Mouse (Mus musculus): ENCODE measurements around the gene Dedd.
"Not testable (repeated sequence)": the region's sequence is repeated elsewhere in the genome, so short reads cannot be mapped to it uniquely, and the experiment has no call there.

Dedd gene

DNA sequence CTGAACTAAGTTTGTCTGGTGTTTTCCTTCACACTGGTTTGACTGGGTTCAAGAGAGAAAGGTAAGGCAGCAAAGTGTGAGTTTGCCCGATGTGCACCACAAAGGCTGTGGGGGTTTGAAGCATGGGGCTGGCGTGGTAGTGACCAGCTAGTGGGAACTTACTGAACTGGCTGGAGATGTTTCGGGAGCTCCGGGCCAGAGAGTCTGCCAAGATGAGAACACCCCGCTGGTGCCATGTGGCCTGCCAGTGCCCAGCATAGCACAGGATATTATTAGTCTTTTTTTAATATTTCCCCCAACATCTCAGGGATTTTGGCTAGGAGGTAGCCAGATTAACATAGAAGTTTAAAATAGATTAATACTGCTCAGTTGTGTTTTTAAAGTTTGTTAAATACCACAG is 8.8 kb upstream of the Dedd start:
- DNase-seq: no peak

DNA sequence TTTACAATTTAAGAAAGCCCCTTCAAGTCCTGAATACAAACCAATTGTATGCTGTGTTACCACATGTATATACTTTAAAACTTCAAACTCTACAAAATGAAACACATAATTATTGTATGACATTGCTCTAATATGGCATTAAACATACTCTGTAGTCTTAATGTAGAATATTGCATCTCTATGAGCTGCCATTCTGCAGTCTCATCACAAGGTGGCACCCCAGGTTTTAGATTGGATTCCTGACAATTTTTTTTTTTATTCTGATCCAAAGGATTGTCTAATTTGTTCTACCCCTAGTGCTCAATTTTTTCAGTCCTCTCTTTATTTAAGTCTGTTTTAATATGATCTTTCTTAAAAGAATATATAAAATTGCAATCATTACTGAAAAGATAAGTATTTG is 7.5 kb upstream of the Dedd start:
- DNase-seq: no peak

DNA sequence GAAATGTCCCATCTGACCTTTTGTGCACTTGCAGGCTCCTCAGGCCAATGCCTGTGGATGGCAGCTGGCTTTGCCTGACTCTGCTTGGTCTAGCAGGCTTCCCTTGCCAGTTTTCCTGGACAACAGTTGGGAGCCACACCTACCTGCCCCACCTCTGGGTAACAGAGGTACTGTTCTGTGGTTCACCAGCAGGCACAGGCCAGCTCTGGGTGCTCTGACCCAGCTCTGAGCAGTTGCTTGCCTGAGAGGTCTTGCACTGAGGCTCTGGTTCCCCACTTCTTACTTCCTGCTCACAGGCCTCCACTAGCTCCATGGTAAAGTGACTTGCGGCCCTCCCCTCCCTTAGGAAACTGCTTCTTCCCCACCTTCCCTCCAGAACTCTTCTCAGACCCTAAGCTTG is 6.9 kb upstream of the Dedd start:
- peak; percentile 46 for DNase-seq

DNA sequence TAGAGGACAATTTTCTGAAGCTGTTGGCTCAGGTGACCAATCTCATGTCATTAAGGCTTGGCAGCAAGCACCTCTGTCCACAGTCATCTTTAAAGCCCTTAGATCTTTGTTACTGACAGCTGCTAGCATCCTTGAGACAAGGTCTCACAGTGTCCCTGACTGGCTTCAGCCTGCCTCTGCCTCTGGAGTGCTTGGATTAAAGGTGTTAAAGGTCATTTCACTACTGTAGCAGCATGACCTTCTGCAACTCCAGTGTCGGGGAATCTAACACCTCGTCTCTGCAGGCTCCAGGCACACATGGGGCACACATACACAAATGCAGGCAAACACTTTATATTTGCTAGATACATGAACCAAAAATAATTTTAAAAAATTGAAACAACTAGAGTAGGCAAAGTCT is 3.4 kb upstream of the Dedd start:
- DNase-seq: no peak

DNA sequence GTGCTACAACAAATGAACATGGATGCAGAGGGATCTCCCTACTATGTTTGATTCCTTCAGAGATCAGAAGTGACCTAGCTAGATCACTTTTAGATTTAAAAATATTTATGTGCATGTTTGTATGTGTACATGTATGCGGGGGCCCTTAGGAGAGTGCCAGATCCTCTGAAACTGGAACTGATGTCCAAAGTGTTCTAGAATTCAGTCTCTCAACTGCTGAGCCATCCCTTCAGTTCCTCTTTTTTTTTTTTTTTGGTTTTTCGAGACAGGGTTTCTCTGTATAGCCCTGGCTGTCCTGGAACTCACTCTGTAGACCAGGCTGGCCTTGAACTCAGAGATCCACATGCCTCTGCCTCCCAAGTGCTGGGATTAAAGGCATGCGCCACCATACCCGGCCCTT is 2.4 kb upstream of the Dedd start:
- not testable (repeated sequence) for DNase-seq

DNA sequence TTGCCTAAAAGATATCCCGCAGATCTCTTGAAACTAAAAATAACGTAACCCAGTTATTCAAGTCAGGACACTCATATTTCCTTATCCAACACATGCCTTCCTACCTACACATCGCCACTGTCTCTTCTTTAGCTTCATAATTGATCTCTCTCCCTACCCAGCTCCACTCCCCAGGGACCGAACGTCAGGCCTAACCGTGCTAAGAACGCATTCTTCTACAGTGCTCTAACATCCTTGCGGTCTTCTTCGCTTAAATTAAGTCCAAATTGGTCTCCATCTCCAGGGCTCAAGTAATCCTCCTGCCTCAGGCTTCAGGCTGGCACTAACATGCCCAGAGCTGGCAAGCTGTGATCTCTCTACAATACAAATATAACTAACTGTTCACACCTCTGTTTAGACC is 701 bp upstream of the Dedd start:
- no peak for DNase-seq

DNA sequence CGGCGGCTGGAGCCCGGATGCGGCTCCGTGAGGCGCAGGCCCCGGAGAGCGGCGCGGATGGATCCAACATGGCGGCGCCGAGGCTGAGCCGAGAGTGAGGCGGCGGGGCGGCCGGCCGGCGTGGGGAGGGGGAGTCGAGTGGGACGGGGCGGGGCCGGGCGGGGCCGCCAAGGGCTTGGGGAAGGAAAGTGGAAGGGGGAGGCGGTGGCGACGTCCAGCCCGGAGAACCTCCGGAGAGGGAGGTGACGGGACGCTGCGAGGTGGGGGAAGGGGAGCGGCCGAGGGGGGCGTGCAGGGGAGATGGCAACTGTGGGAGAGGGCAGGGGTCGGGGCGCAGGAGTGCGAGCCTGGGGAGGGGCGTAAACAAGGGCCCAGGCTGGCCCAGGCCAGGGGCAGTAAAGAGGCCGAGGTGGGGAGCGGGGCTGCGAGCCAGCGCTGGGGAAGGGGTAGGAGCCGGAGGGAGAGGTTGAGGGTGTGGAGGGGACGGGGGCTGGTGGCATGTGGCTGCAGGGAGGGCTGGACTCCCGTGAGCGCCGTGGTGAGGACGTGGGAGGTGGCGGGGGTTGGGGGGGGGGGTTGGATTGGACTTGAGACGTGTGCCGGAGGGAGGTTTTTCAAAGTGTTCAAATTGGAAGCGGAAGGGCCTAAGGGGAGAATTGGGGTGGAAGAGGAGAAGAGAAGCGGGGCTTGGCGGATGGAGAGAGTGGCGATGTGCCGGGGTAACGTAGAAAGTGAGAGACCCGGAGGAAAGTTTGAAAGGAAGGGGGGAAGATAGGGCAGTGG is 679 bp downstream of the Dedd start:
- peak; percentile 43 for DNase-seq

DNA sequence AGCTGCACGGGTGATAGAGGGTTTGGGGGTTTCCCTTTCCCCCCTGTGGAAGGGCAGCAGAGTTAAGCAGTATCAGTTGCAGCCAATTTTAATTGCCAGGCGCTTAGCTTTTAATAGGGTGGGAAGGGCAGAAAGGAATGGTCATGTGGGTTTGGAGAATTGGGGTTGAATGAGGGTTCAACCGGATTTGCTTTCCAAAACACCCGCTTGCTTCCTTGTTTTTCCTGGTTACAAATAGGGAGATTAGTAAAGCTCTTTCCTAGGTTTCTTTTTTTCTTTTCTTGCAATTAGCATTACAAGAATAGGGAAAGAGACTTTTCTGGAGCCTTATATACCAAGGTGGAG is 1.2 kb downstream of the Dedd start:
- DNase-seq: no peak

DNA sequence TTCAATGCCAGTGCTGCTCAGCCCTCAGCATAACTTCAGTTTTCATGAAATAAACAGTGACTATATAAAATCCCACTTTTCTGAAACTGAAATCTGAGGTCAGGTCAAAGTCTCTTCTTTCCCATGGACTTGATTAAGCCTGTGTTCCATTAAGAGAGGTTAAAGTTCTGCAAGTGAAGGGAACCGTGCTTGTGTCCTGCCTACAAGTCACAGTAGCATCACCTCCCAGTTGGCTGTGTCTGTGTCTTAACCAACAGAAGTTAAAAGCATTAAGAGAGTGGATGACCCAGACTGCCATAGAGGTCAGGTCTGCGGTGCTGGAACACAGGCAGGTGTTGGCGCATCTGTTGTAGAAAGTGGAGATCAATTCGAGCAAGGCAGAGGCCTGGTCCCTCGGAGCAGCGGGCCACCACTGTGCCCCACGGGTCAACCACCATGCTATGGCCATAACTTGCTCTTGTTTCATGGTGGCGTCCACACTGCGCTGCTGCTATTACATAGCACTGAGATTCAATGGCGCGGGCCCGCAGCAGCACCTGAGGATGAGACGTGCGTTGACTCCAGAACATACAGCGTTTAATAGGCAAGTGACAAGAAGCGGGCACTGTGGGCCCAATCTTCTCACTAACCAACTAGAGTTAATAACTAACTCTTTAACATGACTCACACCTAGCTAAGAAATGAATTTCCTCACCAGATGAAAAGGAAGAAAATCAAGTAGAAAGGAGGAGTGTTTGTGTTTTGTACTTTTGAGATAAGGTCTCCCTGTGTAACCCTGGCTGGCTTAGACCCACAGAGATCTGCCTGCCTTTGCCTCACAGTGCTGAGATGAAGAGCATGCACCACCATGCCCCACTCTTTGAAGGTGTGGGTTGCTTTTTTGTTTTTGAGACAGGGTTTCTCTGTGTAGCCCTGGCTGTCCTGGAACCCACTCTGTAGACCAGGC is 13.6 kb downstream of the Dedd start:
- peak; percentile 40 for DNase-seq

DNA sequence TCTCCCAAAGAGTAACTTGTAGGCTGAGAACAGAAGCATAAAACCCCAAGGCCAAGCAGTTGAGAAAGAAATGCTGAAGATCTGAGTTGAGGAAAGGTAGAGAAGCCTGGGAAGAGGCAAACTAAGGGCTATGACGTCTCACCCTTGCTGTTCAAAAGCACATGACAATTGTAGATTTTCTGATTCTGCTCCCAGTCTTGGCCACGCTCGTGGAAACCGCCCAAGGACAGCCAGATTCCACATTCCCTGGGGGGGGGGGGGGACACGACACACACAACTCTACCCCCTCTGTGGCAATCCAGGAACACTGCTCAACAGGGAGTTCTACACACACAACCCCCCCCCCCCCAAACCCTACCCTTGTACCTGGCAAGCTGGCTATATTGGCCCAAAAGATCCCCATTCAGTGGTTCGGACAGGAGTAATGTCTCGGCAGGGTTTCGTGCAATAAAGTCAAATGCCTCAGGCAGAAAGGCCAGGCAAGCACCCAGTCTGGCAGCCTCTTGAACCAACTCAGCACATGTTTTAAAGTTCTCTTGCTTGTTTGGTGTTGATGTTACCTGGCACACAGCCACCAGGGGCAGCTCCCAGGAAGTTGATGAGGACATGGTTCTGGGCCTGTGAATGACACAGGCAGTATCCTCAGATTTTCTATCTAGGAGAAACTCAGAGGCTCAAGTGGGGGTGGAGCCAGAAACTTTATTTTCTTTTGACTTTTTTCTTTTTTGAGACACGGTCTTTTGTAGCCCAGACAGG is 15.2 kb downstream of the Dedd start:
- peak; percentile 76 for DNase-seq

DNA sequence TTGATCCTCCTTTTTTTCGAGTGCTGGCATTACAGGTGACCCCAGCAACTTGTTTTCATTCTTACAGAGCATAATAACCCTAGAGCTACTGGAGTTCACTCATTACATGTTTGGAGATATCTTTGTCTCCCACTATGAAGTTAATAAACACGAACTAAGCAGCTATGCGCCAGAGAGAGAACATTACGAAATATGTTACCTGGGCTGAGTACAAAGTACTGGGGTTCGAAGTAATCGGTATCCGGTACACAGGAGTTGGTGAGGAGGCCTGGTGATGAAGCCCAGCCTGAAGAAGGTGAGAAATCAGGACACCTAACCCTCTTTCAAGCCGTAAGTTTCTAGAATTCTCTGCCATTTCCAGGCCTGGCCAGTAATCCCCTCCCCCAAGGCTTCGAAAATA is 15.8 kb downstream of the Dedd start:
- DNase-seq: peak; percentile 29

DNA sequence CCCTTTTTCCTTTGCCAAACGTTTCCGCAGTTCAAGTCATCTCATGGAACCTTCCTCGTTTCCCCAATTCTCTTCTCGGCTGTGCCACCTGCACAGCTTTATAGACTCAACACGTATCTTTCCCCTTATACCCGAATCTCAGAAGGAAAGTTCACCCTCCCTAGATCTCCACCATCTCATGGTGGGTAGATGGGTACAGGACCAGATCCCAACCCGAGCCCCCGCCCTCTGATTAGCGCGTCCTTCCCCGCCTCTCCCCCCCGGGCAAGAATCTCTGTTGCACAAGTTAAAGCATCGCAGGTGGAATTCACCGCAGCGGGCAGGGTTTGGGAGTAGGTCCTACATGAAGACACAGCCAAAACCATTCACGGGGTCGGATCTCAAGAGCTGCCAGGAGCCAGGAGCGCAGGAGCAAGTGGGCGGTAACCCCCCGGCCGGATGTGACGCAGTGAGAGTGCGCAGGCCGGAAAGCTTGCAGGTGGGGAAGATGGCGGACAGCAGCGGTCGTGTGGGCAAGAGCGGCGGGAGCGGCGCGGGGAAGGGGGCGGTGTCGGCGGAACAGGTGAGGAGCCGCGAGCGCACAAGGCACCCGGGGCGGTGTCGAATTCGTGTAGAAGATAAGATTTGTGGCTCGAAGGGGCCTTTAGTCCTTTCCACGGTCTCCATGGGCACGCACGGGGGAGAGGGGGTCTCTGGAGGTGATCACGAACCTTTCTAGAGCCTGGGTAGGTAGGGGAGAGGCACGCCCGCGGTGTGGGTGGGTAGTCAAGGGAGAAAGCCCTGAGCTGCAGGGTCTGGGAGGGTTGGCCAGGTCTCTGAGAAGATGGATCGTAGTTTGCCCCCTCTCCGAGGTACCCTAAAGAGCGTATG is 16.5 kb downstream of the Dedd start, which contains the start of the genes Nit1 and Pfdn2:
TSS of gene Nit1 (minus strand) at position 422 of the 870 bp plus-strand sequence.
TSS of gene Pfdn2 (plus strand) at position 446 of the 870 bp plus-strand sequence.
- peak; percentile 91 for DNase-seq

DNA sequence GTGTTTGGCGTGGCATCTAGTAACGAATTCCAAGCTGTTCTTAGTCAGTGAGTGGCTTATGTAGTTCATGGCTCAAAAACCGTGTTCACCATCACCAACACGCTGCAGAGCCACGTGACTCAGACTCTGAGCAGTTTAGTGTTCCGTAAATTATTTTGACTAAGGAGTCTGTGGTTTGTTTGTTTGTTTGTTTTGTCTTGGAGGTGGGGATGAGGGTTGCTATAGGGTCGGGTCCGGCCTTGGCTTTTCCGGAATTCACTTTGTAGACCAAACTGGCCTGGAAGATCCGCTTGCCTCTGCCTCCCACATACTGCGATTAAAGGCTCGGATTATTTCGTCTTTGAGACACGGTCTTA is 17.1 kb downstream of the Dedd start:
- peak; percentile 29 for DNase-seq

DNA sequence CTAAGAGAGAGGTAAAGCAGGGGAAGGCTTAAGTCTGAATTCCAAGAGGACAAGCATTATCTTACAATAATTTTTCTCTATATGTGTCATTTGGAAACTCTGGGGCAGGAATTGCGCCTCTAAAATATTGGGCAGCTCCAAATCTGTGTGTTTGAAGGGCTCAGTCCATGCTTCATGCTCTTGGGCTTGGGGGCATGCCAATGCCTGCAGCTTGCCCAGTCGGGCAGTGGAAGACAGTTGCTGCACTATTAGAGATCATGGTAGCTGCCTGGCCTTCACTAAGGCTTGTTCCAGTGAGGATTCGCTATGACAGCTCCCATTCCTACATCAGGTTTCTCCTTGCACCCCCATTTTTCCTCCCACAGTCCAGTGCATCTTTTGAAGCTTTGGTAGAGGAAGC is 19.7 kb downstream of the Dedd start:
- no peak for DNase-seq

DNA sequence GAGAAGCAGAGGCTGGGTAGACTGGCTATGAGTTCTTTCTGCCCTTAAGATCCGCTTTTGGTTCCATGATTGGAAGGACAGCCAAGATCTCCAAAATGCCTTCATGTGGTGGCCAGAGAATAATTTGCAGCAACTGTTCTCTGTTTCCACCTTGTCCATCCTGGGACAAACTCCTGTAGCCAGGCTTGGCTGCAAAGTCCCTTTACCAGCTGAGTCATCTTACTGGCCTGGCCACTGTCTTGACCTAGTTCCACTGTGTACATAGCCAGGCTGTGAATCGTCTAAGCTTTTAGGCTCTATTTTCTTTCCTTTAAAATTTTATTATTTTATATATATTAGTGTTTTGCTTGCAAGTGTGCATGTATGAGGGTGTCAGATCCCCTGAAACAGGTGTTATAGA is 20.3 kb downstream of the Dedd start:
- DNase-seq: no peak

DNA sequence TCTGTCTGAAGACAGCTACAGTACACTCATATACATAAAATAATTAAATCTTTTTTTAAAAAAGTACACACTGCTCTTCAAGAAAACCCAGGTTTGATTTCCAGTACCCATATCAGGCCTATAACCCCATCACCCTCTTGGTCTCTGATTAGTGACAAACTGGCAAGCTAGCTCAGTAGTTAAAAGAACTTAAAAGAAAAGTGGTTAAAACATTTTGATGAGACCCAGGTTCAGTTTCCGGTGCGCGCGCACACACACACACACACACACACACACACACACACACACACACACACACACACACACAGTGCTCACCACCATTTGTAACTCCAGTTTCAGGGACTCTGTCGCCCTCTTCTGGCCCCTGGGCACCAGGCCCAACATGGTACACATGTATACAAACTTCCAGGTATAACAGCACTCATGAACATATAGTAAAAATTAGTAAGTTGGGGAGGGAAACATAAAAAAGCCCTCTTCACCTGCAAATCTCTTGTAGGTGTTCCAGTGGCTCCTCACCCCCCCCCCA is 26.9 kb downstream of the Dedd start:
- no peak for DNase-seq

DNA sequence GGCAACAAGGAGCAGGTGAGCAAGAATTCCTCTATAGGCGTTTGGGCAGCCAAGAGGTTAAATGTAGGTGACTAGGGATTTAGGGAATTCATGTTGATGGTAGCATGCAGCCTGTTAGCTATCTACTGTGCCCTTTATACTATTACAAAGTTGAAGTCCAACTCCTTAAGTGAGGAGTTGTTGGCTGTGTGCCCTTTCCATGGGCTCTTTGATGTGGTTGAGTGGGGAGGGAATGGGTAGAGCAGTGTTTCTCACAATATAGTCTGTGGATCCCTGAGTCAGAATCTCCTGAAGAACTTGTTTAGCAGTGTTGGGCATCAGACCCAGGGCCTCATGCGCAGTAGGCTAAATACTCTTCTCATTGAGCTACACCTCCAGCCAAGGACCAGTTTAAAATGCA is 27.9 kb downstream of the Dedd start:
- DNase-seq: no peak

DNA sequence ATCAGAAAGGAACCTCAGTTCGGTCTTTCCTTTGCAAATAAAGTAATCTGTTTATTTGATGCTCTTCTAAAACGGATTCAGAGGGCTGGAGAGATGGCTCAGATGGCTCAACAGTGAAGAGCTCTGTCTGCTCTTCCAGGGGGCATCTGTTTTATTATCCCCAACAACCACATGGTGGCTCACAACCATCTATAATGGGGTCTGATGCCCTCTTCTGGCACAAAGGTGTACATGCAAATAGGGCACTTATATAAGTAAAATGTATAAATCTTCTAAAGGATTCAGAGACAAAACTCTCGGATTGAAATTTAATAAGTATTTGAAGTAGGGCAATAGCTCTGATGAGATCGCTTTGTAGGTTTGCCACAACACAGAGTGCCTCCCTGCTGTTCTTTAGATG is 29.5 kb downstream of the Dedd start:
- no peak for DNase-seq

DNA sequence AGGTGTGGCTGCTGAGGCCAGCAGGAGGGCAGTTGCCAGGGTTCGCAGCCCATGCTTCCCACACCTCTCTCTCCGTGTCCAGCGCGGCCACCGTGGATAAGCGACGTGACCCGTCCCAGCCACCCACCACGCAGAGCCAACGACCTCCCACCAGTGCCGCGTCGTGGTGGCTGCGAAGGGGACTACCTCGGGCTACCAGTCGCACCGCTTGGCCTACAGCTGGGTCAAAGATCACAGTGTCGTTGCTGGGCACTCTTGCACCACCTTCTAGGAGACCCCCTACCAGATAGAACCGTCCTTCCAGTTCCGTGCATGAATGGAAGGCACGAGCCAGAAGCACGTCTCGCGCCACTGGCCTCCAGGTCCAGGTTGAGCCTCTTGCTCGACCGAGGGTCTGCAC is 31.3 kb downstream of the Dedd start:
- peak; percentile 22 for DNase-seq

DNA sequence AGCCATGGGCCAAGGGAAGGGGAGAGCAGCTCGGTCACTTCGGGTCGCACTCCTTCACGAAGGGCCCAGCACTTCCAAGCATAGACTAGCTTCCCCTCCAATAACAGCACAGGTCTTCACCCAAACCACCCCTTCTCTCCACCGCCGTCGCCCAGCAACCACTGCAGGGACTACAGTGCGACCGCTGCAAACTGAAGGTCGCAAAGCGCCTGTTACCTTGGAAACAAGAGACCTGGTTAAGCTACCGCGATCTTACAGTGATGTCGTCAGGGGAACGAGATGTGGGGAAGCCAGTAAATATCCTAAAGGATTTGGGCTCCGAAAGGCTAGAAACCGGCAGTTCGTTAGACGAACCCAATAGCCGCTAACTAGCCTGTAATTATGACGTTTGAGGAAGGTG is 31.7 kb downstream of the Dedd start, which contains the start of gene Klhdc9:
TSS of gene Klhdc9 (minus strand) at position 143 of the 400 bp plus-strand sequence.
- DNase-seq: peak; percentile 80

DNA sequence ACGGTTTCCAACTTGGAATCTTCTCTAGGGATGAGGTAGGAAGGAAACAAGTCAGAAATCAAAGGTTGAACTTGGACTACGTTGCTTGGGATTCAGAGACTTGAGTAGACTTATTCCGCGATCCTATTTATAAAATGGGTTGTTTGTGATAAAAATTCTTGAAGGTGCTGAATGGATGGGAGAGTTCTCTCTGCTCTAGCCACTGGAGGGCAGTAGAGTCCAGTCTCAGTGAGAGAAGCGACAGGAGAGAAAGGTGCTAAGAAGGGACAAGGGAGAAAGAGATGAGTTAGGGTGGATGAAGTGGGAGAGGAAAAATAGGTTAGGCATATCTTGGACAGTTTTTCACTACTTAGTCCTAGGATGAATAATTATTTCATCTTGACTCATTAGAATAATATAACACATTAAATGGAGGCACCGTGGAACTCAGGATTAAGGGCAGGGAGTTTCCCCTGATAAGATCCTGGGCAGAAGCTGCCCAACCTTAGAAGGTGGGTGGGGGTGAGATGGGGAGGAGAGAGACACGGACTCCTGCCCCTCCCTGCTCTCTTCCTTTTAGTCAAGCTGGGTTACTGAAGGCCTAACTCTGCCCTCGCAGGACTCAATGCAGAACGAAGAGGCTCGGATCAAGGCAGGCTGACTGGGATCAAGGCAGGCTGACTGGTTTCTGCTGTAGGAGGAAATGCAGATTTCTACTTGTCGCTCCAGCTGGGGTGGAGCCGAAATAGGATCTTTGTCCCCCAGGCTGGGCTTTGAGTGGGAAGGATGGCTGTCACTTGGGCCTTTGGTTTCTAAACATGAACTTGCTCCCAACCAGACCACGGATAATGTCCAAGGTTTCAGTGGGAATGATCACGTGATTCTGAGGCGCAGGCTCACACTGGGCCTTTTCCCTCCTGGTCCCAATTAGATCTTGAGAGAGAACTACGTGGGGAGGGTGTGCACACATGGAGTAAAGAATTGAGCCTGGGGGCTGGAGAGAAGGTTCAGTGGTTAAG is 32.5 kb downstream of the Dedd start:
- DNase-seq: peak; percentile 63

Data from kidney, adult 18-20 months (tissue).